Mouse (Mus musculus) neural tube, embryonic 11.5 days (tissue): ENCODE data around the gene Ifitm1. TPM values are rescaled to one million over a fixed set of nuclear protein-coding genes. Genes with fewer than 3 reads are reported as not detected.

ENCODE experiments used
- ATAC-seq: fragments of 200-750 bp; cut with Nextera tagmentation; 2 replicates; pipeline ENCODE4 v1.8.0; 2017; ENCODE audit warnings: moderate number of reproducible peaks, mild to moderate bottlenecking, moderate TSS enrichment, moderate library complexity; ENCODE audit not compliant: insufficient read depth, low FRiP score, low TSS enrichment
- DNase-seq: peaks from one replicate; pipeline ENCODE4 v3.0.0-alpha.2; 2015; ENCODE audit warnings: low spot score
- H3K27ac ChIP-seq: fragments of 300-500 bp; sonication (generic); 2 replicates; pipeline ENCODE4 v1.5.1; 2014; ENCODE audit warnings: low read depth, mild to moderate bottlenecking, low read length
- H3K27me3 ChIP-seq: fragments of 300-500 bp; sonication (generic); 2 replicates; pipeline ENCODE4 v1.6.1; 2014; ENCODE audit warnings: mild to moderate bottlenecking, low read length, mixed read lengths; ENCODE audit not compliant: control insufficient read depth, insufficient read depth
- H3K36me3 ChIP-seq: fragments of 300-500 bp; sonication (generic); 2 replicates; pipeline ENCODE4 v1.6.1; 2014; ENCODE audit warnings: mild to moderate bottlenecking, low read length, moderate library complexity, mixed read lengths; ENCODE audit not compliant: control insufficient read depth, insufficient read depth
- H3K4me1 ChIP-seq: fragments of 300-500 bp; sonication (generic); 2 replicates; pipeline ENCODE4 v1.6.1; 2014; ENCODE audit warnings: low read length, mixed read lengths; ENCODE audit not compliant: control insufficient read depth, insufficient read depth
- H3K4me2 ChIP-seq: fragments of 300-500 bp; sonication (generic); 2 replicates; pipeline ENCODE4 v1.6.1; 2014; ENCODE audit warnings: low read depth, mild to moderate bottlenecking, moderate library complexity
- H3K4me3 ChIP-seq: fragments of 300-500 bp; sonication (generic); 2 replicates; pipeline ENCODE4 v1.5.1; 2014; ENCODE audit warnings: low read depth, low read length
- H3K9ac ChIP-seq: fragments of 300-500 bp; sonication (generic); 2 replicates; pipeline ENCODE4 v1.6.1; 2014; ENCODE audit warnings: mild to moderate bottlenecking, low read length
- H3K9me3 ChIP-seq: fragments of 300-500 bp; sonication (generic); 2 replicates; pipeline ENCODE4 v1.6.1; 2016; ENCODE audit warnings: low read length; ENCODE audit not compliant: control insufficient read depth
- WGBS: fragments of 180-500 bp; shearing (Covaris S2); extraction: QIAGEN DNeasy Blood & Tissue Kit; methylation state at CpG from one replicate; pipeline ENCODE4 v1.1.7; 2014; 5-methylcytosine and 5-hydroxymethylcytosine counted together
- polyA plus RNA-seq: library from polyadenylated mRNA; unstranded; fragments of >200 nt; fragmentation: Nextera tagmentation; extraction: Ambion mirVana; gene quantifications from 2 replicates; pipeline ENCODE4 v1.2.1, GENCODE M21; 2014

Ifitm1 gene
- polyA plus RNA-seq, 1 experiment from 2014 or later: 8.3 TPM

DNA sequence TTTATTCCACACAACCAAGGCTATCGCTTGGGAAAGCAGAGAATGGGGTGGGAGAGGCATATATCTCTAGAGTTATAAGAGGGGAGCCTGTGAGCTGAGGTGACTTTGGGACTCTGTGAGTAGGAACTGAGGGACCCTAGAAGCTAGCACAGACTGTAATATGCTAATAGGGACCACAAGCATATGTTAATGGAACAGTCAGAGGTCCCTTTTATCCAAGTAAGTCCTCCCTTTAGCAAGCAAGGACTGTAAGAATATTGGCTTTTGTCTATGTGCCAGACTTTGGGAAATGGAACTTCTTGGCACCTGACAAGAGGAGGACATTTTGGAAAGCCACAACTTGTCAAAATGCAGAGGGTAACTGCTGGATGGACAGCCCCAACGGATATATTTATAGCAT lies 28.1 kb upstream of the Ifitm1 start:
- Histone ChIP-seq H3K36me3 (no peaks in the 10 kb centered on the region), H3K27me3 (no peaks in the 10 kb centered on the region), H3K27ac (no peak overlapping the region), H3K9me3 (no peaks in the 10 kb centered on the region), H3K4me3 (no peak overlapping the region), H3K4me1 (peaks cover 10% of the 10 kb centered on the region), H3K9ac (no peak overlapping the region), H3K4me2 (no peak overlapping the region)
- DNase-seq (no peak), ATAC-seq (no peak)
- 21% methylated on average over 2 of the region's 2 CpGs for WGBS

DNA sequence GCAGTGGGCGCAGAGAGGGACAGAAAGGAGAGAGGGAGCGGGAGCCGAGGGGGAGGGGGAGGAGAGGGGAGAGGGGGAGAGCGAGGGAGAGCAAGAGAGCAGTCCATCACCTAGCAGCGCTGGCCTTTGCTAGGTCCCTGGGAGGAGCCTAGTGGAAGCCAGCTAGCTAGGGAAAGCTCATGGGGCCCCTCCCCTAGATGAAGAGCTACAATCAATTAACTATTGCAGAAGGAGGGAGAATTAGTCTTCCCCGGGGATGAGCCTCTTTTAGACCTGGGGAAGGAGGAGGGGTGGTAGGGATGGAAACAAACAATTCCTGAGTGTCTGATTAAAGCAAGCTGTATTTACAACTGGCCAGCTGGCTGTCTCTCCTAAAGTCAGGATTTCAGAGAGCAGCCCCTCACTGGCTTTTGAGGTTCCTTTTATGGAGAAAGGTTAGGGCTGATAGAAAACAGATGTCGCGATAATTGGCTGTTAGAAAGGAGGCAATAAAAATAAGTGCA lies 27.3 kb upstream of the Ifitm1 start:
- Histone ChIP-seq H3K4me1 (peaks cover 10% of the 10 kb centered on the region), H3K36me3 (no peaks in the 10 kb centered on the region), H3K4me2 (no peak overlapping the region), H3K27ac (no peak overlapping the region), H3K9ac (no peak overlapping the region), H3K27me3 (no peaks in the 10 kb centered on the region), H3K4me3 (no peak overlapping the region), H3K9me3 (no peaks in the 10 kb centered on the region)
- peak; percentile 45 for DNase-seq
- WGBS: 1% methylated on average over 8 of the region's 8 CpGs
- ATAC-seq: no peak

DNA sequence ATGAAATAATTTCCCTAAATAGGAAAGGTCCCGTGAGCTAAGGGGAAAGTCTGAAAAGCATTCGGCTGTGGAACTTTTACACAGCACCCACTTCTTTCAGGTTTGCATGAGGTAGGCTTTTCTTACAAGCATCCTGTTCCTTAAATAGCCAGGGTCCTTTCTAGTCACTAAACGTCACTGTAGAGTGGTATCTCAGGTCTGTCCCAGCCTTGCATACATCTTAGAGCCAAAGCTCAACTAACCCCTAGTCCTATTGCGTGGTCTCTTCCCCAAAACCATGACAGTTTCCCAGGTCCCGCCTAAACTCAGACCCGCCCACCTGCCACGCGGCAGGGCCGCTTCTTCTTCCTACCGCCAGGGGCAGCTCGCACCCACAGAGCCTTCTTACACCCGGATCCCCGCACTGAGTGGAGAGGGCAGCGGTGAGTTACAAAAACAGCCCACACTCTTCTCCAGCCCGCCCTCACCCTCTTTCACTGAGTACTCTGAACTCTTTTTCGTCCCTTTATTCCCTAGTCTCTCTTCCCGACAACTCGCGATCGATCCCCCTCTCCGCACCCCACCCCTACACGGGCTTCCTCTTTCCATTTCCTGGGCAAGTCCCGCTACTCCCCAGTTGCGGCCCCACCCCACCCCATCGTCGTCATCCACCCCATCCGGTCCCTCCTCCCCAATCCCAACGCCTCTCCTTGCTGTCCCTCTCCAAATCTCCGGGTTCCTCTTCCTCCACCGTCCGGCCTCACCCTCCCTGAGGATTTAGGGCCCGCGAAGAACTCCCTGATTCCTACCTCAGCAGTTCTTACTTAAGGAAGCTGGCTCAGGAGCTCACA lies 25.6 kb upstream of the Ifitm1 start, which contains the start of gene Pgghg:
Pgghg (plus strand) TSS at position 170 of the 830 bp plus-strand sequence.
- Histone ChIP-seq H3K27me3 (no peaks in the 10 kb centered on the region), H3K4me2 (peak within 1 kb of the TSS; percentile 57), H3K9me3 (no peaks in the 10 kb centered on the region), H3K4me3 (peak within 1 kb of the TSS; percentile 42), H3K9ac (peak within 1 kb of the TSS; percentile 59), H3K27ac (peak within 1 kb of the TSS; percentile 3; the same call in 1 of the 2 replicates), H3K4me1 (peaks cover 10% of the 10 kb centered on the region), H3K36me3 (no peaks in the 10 kb centered on the region; the same call in 1 of the 2 replicates)
- ATAC-seq (peak; percentile 85), DNase-seq (peak; percentile 90)
- 4% methylated on average over 33 of the region's 33 CpGs for WGBS

DNA sequence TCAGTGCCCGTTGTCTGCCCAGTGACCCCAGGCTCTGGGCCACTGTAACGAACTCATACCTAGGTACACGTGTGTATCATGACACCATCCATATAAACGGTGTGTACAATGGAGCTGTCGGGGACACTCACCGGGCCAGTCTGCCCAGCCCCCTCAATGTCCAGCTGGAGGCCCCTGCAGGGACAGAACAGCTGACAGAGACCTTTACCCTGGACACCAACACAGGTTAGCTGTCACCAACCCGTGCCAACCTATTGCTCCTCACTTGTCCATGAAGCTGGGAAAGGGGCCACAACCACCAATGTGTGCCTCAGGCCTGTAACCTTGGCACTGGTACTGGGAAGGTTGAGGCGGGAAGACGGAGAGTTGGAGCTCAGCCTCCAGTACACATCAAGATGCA lies 24.7 kb upstream of the Ifitm1 start:
- DNase-seq (no peak), ATAC-seq (no peak)
- no peaks in the 10 kb centered on the region for H3K9me3 ChIP-seq
- peak overlapping the region; percentile 59 for H3K9ac ChIP-seq
- peak overlapping the region; percentile 57 for H3K4me2 ChIP-seq
- H3K27ac ChIP-seq: no peak overlapping the region
- 67% methylated on average over 9 of the region's 9 CpGs for WGBS
- H3K4me3 ChIP-seq: peak overlapping the region; percentile 42
- H3K36me3 ChIP-seq: no peaks in the 10 kb centered on the region; the same call in 1 of the 2 replicates
- H3K4me1 ChIP-seq: peaks cover 10% of the 10 kb centered on the region
- H3K27me3 ChIP-seq: no peaks in the 10 kb centered on the region

DNA sequence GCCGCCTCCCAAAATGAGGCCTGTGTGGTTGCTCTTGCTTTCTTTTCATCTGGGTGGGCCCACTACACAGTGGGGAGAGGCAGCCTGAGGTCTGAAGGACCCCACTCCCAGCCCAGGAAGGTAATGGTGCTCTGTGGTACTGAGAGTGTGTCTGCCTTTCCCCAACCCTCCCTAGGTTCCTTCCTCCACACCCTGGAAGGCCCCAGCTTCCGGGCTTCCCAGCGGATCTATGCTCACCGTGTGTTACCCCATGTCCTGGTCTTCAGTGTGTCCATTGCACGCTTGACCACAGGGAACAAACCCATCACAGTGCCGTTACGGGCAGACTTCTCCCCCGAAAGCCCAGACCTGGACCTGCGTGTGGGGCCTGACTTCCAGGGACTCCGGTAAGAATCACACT lies 24.2 kb upstream of the Ifitm1 start:
- DNase-seq: no peak
- Histone ChIP-seq H3K4me2 (no peak overlapping the region), H3K4me3 (no peak overlapping the region), H3K9me3 (no peaks in the 10 kb centered on the region), H3K9ac (no peak overlapping the region), H3K4me1 (peaks cover 10% of the 10 kb centered on the region), H3K27ac (no peak overlapping the region), H3K27me3 (no peaks in the 10 kb centered on the region), H3K36me3 (peaks cover 1% of the 10 kb centered on the region; the same call in 1 of the 2 replicates)
- whole genome bisulfite sequencing: 93% methylated on average over 10 of the region's 10 CpGs
- ATAC-seq: no peak

DNA sequence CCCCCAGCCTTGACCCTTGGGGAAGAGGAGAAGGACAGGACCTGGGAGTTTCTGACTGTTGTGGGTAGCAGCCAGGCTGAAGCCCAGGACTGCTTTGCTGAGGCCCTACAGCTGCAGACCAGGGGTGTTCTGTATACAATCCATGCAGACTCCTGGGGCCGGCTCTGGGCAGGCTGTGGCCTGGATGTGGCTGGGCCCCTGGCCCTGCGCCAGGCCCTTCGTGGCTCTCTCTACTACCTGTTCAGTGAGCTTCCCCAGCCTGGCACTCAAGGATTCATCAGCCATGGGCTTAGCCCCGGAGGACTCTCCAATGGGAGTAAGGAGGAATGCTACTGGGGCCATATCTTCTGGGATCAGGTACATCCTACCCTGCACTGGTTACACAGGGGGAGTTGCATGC lies 23.7 kb upstream of the Ifitm1 start:
- peaks cover 10% of the 10 kb centered on the region for H3K4me1 ChIP-seq
- DNase-seq (no peak), ATAC-seq (no peak)
- no peaks in the 10 kb centered on the region for H3K9me3 ChIP-seq
- H3K9ac ChIP-seq: no peak overlapping the region
- no peaks in the 10 kb centered on the region for H3K27me3 ChIP-seq
- H3K27ac ChIP-seq: no peak overlapping the region
- WGBS: 94% methylated on average over 4 of the region's 4 CpGs
- H3K36me3 ChIP-seq: peaks cover 2% of the 10 kb centered on the region; the same call in 1 of the 2 replicates
- H3K4me2 ChIP-seq: no peak overlapping the region
- H3K4me3 ChIP-seq: no peak overlapping the region

DNA sequence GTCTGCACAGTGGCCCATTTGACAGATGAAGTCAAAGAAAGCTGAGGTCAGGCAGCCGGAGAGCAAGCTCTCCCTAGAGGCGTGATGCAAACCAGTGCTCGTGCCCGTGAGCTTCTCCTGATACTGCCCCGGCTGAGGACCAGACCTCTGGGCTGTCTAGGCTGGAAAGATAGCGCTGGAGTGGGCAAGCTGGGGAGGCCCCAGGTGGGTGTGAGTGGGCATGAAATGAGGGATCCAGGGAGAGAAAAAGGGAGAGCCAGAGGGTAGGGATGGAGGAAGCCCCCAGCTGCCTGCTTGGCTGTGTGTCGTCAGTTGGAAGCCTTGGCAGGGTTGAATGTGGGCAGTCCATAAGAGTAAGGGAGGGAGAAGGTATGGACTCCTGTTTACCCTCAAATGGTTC lies 22.8 kb upstream of the Ifitm1 start:
- H3K4me3 ChIP-seq: no peak overlapping the region
- no peak overlapping the region for H3K4me2 ChIP-seq
- no peaks in the 10 kb centered on the region for H3K27me3 ChIP-seq
- DNase-seq (no peak), ATAC-seq (no peak)
- no peak overlapping the region for H3K9ac ChIP-seq
- WGBS: 89% methylated on average over 7 of the region's 7 CpGs
- H3K27ac ChIP-seq: no peak overlapping the region
- H3K4me1 ChIP-seq: peaks cover 10% of the 10 kb centered on the region
- H3K36me3 ChIP-seq: peaks cover 2% of the 10 kb centered on the region; the same call in 1 of the 2 replicates
- H3K9me3 ChIP-seq: no peaks in the 10 kb centered on the region

DNA sequence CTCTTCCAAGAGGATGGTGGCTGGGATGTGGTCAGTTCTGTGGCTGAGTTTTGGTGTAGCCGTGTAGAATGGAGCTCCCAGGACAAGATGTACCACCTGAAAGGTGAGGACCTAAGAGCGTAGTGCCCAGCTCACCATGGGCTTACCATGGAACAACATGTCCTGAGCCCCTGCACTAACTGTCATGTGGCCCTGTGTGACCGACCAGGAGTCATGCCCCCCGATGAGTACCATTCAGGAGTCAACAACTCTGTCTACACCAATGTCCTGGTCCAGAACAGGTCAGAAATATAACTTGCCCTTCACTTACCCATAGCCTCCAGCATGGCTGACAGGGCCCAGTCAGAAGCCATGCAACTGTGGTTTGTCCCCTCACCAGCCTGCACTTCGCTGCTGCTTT lies 21.8 kb upstream of the Ifitm1 start:
- peaks cover 8% of the 10 kb centered on the region for H3K4me1 ChIP-seq
- H3K4me3 ChIP-seq: no peak overlapping the region
- WGBS: 90% methylated on average over 5 of the region's 5 CpGs
- no peak overlapping the region for H3K4me2 ChIP-seq
- peaks cover 2% of the 10 kb centered on the region; the same call in 1 of the 2 replicates for H3K36me3 ChIP-seq
- no peak for ATAC-seq
- H3K9me3 ChIP-seq: no peaks in the 10 kb centered on the region
- no peak for DNase-seq
- no peak overlapping the region for H3K9ac ChIP-seq
- H3K27me3 ChIP-seq: no peaks in the 10 kb centered on the region
- no peak overlapping the region for H3K27ac ChIP-seq

DNA sequence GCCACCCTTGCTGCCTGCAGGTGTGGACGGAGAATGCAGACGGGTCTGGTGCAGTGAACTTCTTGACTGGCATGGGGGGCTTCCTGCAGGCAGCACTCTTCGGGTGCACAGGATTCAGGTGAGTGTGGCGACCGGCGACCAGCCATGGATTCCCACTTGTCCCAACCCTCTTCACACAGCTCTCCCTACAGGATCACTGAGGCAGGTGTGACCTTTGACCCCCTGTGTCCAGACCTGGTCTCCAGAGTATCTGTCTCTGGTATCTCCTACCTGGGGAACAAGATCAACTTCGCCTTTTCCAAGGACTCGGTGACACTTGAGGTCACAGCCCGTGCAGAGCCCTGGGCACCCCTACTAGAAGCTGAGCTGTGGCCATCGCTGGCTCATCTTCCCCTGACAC lies 20.7 kb upstream of the Ifitm1 start:
- 91% methylated on average over 10 of the region's 10 CpGs for WGBS
- Histone ChIP-seq H3K9me3 (no peaks in the 10 kb centered on the region), H3K4me3 (no peak overlapping the region), H3K27ac (no peak overlapping the region), H3K36me3 (peaks cover 2% of the 10 kb centered on the region; the same call in 1 of the 2 replicates), H3K4me2 (no peak overlapping the region), H3K9ac (no peak overlapping the region), H3K4me1 (peaks cover 10% of the 10 kb centered on the region), H3K27me3 (no peaks in the 10 kb centered on the region)
- ATAC-seq (no peak), DNase-seq (no peak)
